Mouse (Mus musculus) lung, embryonic 14.5 days (tissue): ENCODE results near the gene Spen. TPM values are rescaled to one million over a fixed set of nuclear protein-coding genes. Genes with fewer than 3 reads are reported as not detected.
"Not testable (repeated sequence)": the region's sequence is repeated elsewhere in the genome, so short reads cannot be mapped to it uniquely, and the experiment has no call there.

Source experiments
- ATAC-seq: fragments of 200-750 bp; cut with Nextera tagmentation; 2 replicates; pipeline ENCODE4 v1.8.0; 2017; ENCODE audit warnings: mild to moderate bottlenecking, moderate TSS enrichment, moderate library complexity; ENCODE audit not compliant: insufficient read depth
- DNase-seq: peaks from one replicate; pipeline ENCODE4 v3.0.0-alpha.2; 2015
- H3K27ac ChIP-seq: fragments of 300-500 bp; sonication (generic); 2 replicates; pipeline ENCODE4 v1.5.1; 2014; ENCODE audit warnings: low read depth, mild to moderate bottlenecking, moderate library complexity
- H3K27me3 ChIP-seq: fragments of 300-500 bp; sonication (generic); 2 replicates; pipeline ENCODE4 v1.6.1; 2014; ENCODE audit warnings: low read length, control low read depth; ENCODE audit not compliant: insufficient read depth
- H3K36me3 ChIP-seq: fragments of 300-500 bp; sonication (generic); 2 replicates; pipeline ENCODE4 v1.6.1; 2014; ENCODE audit warnings: control low read depth; ENCODE audit not compliant: insufficient read depth
- H3K4me1 ChIP-seq: fragments of 300-500 bp; sonication (generic); 2 replicates; pipeline ENCODE4 v1.6.1; 2014; ENCODE audit warnings: antibody characterized with exemption, control low read depth; ENCODE audit not compliant: insufficient read depth
- H3K4me2 ChIP-seq: fragments of 300-500 bp; sonication (generic); 2 replicates; pipeline ENCODE4 v1.6.1; 2014; ENCODE audit warnings: mild to moderate bottlenecking
- H3K4me3 ChIP-seq: fragments of 300-500 bp; sonication (generic); 2 replicates; pipeline ENCODE4 v1.5.1; 2014; ENCODE audit warnings: low read depth, low read length
- H3K9ac ChIP-seq: fragments of 300-500 bp; sonication (generic); 2 replicates; pipeline ENCODE4 v1.6.1; 2014
- H3K9me3 ChIP-seq: fragments of 300-500 bp; sonication (generic); 2 replicates; pipeline ENCODE4 v1.6.1; 2016; ENCODE audit warnings: low read depth, low read length, control low read depth
- CTCF ChIP-seq: IDR thresholded peaks from 2 replicates; pipeline ENCODE4 v1.5.1; 2016; ENCODE audit warnings: antibody characterized with exemption, low read depth
- WGBS: fragments of 180-500 bp; shearing (Covaris S2); extraction: QIAGEN DNeasy Blood & Tissue Kit; methylation state at CpG from one replicate; pipeline ENCODE4 v1.1.7; 2014; 5-methylcytosine and 5-hydroxymethylcytosine counted together
- polyA plus RNA-seq: library from polyadenylated mRNA; unstranded; fragments of >200 nt; fragmentation: Nextera tagmentation; extraction: Ambion mirVana; gene quantifications from 2 replicates; pipeline ENCODE4 v1.2.1, GENCODE M21; 2014

Gene Spen
- polyA plus RNA-seq, 1 experiment from 2014 or later = 15.4 TPM

DNA sequence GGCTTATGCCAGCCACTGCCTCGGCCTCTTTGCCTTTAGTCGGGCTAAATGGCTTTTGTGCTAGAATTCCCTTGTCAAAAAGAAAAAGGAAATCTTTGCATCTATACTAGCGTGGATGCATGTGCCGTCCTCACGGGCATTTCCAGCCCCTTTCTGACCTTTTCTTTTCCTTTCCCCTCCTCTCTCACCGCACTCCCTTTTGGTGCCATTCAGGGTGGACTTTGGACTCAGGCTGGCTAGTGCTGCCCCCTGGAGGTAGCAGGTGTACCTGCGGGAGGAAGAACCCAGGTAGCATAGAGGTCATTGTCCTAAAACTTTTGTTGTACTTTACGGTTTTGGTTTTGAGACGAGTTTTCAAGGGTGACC, 21.5 kb upstream of the Spen start:
- H3K4me1 ChIP-seq = 0 out of 2 replicates have a peak, but pooled peaks cover 3% of the 10 kb centered on the region
- no peaks in the 10 kb centered on the region for H3K9me3 ChIP-seq
- peak; percentile 90 for DNase-seq
- peak overlapping the region; percentile 38 for H3K9ac ChIP-seq
- 2% methylated on average over 9 of the region's 9 CpGs for WGBS
- peak; percentile 97 for TF ChIP-seq CTCF
- peak overlapping the region; percentile 86 for H3K4me2 ChIP-seq
- no peaks in the 10 kb centered on the region for H3K36me3 ChIP-seq
- peak; percentile 59; the same call in 1 of the 2 replicates for ATAC-seq
- H3K4me3 ChIP-seq = peak overlapping the region; percentile 42
- no peaks in the 10 kb centered on the region for H3K27me3 ChIP-seq
- H3K27ac ChIP-seq = peak overlapping the region; percentile 90

DNA sequence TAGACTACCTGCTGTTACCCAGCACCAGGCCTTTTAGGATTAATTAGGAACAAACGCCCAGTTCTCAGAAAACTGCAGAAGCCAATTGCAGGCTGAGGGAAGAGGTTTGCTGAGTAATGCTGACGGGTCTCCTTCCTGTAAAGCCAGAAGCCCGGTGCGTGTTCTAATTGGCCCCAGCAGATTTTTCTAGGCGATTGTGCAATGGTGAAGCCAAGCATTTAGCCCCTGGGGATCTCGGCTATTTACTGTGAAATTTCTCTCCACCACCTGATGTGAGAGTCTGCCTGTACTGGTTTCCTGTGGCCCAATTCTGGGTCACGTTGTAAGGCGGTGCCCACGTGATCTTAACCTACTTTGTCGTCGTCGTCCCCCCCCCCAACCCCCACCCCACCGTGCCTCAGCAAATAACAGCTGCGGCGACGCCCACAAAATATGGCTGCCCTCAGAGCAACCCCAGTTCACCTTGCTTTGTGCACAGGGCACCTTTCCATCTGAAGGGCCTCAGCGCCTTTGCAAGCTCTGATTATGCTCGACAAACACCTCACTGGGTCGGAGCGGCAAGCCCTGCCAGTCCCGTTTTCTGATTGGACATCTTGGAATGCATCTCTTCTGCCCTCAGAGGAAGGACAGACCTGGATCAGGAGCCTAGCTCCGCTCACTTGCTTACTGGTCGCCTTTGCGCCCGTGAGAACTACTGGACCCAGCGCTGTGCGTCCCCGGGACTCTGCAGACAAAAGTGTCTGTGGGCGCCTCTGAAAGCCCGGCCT, 20.9 kb upstream of the Spen start:
- Histone ChIP-seq H3K4me1 (0 out of 2 replicates have a peak, but pooled peaks cover 3% of the 10 kb centered on the region), H3K9ac (peak overlapping the region; percentile 38), H3K27ac (peak overlapping the region; percentile 90), H3K4me2 (peak overlapping the region; percentile 86), H3K27me3 (no peaks in the 10 kb centered on the region), H3K9me3 (no peaks in the 10 kb centered on the region), H3K36me3 (no peaks in the 10 kb centered on the region), H3K4me3 (peak overlapping the region; percentile 42)
- DNase-seq = peak; percentile 75
- no peak for TF ChIP-seq CTCF
- 1% methylated on average over 30 of the region's 30 CpGs for WGBS
- peak; percentile 72 for ATAC-seq

DNA sequence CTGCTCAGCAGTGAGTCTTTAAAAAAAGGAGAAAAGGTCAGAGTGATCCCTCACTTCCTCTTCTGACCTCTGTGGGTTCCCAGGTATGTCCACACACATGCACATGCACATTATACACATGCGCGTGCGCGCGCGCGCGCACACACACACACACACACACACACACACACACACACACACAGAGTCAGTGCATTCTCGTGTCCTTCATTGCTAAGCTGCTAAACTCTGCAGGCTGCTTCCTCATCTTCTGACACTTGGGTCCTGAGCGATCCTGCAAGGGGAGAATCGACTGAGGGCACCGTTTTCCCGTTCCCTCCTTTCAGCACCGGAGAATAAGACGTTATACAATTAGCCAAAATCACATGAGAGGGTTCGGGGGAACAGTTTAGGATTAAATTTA, 20.3 kb upstream of the Spen start:
- Histone ChIP-seq H3K4me1 (0 out of 2 replicates have a peak, but pooled peaks cover 3% of the 10 kb centered on the region), H3K4me3 (peak overlapping the region; percentile 42)
- DNase-seq = peak; percentile 15

DNA sequence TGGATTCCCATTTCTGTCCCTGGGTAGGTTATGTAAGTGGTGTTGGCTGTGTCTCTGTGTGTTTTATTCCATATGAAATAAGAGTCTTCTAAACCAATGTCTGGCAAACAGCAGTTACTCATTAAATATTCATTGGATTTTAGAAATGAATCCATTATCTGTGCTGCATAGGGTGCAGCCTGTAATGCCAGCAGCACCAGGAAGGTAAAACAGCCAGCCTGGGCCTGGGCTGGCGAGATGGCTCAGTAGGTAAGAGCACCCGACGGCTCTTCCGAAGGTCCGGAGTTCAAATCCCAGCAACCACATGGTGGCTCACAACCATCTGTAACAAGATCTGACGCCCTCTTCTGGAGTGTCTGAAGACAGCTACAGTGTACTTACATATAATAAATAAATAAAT, 17.8 kb upstream of the Spen start:
- H3K27me3 ChIP-seq, H3K27ac ChIP-seq, H3K4me2 ChIP-seq, H3K36me3 ChIP-seq, DNase-seq, H3K9me3 ChIP-seq, H3K4me3 ChIP-seq, H3K4me1 ChIP-seq, H3K9ac ChIP-seq, ATAC-seq: not testable (repeated sequence)
- WGBS = 93% methylated on average over 6 of the region's 6 CpGs

More for the DNA sequence above, 20.3 kb upstream of the Spen start:
- H3K36me3 ChIP-seq = no peaks in the 10 kb centered on the region
- H3K4me2 ChIP-seq = peak overlapping the region; percentile 86
- no peak for ATAC-seq
- WGBS = 17% methylated on average over 16 of the region's 16 CpGs
- no peaks in the 10 kb centered on the region for H3K27me3 ChIP-seq
- peak overlapping the region; percentile 38; the same call in 1 of the 2 replicates for H3K9ac ChIP-seq
- H3K27ac ChIP-seq = peak overlapping the region; percentile 90
- no peaks in the 10 kb centered on the region for H3K9me3 ChIP-seq
- no peak for TF ChIP-seq CTCF

DNA sequence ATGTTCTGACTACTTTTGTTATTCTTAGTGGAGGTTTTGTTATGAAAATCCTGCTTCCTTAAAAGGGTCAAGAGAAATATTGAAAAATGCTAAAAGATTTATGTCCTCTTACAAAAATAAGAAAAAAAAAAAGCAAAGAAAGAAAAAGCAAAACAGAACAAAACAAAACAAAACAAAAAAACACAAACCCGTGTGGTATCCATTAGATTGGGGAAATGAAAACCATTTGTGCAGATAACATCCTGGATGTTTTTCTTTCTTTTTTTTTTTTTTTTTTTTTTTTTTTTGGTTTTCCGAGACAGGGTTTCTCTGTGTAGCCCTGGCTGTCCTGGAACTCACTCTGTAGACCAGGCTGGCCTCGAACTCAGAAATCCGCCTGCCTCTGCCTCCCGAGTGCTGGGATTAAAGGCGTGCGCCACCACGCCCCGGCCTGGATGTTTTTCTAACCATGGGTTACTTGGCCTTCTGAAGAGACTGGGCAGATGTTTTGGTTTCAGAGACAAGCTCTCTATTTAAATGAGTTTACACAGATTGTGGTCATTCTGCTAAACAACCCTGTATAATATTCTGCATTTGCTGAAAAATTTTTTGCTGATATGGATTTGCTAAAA, 16.0 kb upstream of the Spen start:
- not testable (repeated sequence) for H3K4me3 ChIP-seq, ATAC-seq, H3K4me1 ChIP-seq, H3K4me2 ChIP-seq, DNase-seq, H3K9ac ChIP-seq, H3K27me3 ChIP-seq, H3K36me3 ChIP-seq, H3K9me3 ChIP-seq, H3K27ac ChIP-seq
- 85% methylated on average over 7 of the region's 9 CpGs for WGBS

DNA sequence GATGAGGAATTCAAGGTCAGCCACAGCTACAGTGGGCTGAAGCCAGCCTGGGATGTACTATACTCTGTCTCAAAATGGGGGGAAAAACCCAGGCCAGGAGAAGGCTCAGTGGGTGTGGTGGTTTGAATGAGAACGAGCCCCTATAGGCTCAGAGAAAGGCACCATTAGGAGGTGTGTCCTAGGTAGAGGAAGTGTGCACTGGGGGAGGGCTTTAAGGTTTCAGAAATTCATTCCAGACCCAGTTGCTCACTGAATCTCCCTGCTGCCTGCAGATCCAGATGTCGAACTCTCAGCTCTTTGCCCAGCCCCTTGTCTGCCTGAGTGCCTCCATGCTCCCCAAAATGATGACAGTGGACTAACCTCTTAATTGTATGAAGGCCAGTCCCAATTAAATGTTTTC, 14.1 kb upstream of the Spen start:
- Histone ChIP-seq H3K4me1 (no peaks in the 10 kb centered on the region), H3K9me3 (no peaks in the 10 kb centered on the region), H3K27me3 (no peaks in the 10 kb centered on the region), H3K36me3 (no peaks in the 10 kb centered on the region), H3K9ac (no peak overlapping the region), H3K4me2 (no peak overlapping the region), H3K4me3 (no peak overlapping the region), H3K27ac (no peak overlapping the region)
- WGBS = 24% methylated on average over 2 of the region's 2 CpGs
- TF ChIP-seq CTCF = no peak
- DNase-seq (no peak), ATAC-seq (no peak)

DNA sequence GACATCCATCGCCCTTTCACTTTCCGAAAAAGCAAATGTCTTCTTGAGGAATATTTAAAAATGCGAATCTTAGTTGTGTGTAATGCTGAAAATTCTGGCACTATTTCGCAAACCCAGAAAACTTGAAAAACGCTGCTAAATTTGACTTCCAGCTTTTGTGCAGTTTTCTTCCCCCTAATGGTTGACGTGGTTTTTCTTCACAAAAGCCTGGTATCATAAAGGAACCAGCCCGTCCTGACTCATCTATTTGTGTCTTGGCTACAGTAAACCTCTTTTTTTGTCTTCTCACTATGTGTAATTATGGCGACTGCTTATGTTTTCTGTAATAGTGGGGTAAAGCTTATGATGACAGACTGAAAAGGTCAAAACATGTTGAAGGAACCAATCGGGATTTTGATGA, 8.9 kb upstream of the Spen start:
- peak overlapping the region; percentile 100 for H3K27ac ChIP-seq
- H3K27me3 ChIP-seq = no peaks in the 10 kb centered on the region
- H3K4me3 ChIP-seq = peak overlapping the region; percentile 81
- H3K9me3 ChIP-seq = no peaks in the 10 kb centered on the region
- 12% methylated on average over 9 of the region's 9 CpGs for WGBS
- peak overlapping the region; percentile 93 for H3K4me2 ChIP-seq
- TF ChIP-seq CTCF = no peak
- ATAC-seq (no peak), DNase-seq (no peak)
- no peaks in the 10 kb centered on the region for H3K4me1 ChIP-seq
- peak overlapping the region; percentile 99 for H3K9ac ChIP-seq
- H3K36me3 ChIP-seq = no peaks in the 10 kb centered on the region
